ENCODE assay signal across 18 mouse cellular contexts in the genomic region with DNA sequence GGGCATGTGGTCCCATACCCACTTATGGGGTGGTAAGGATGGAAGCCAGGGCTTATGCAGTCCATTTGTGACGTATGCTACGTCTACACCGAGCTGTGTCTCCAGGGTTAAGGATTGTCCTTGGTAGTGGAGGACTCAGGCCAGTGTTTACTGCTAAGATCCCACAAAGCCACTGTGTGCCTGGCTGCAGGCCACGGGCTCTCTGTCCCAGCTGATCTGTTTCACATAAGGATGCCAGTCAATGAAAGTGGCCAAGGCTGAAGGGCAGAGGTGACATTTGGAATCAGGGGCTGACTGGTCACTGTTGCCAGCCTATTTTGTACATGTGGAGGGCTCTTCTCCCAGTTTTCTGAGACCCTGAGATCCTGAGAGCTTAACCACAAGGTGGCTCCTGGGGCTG. TPM values are rescaled to one million over a fixed set of nuclear protein-coding genes. Genes with fewer than 3 reads are reported as not detected.
DNase-seq lines count a peak whose midpoint lies in the region; ATAC-seq and TF ChIP-seq lines count a peak whose summit lies in the region.
"Had no signal": no experiment of that assay in that cellular context is flagged by ENCODE, and none has a peak within 500 bp of the region (broad histone marks: within the 10 kb centered on the region; RNA-seq: fewer than 3 reads in every experiment).

No protein-coding gene starts in this region.

- H3K4me1 ChIP-seq in kidney, adult 2 months (ENCODE audit: control insufficient read depth, insufficient read depth, low read length) = peaks cover 3% of the 10 kb centered on the region; the same call in 1 of the 2 replicates
- H3K4me1 ChIP-seq in thymus, adult 2 months (replicated peaks; ENCODE audit: control insufficient read depth, insufficient read depth, low read length) = no peaks in the 10 kb centered on the region; the same call in 1 of the 2 replicates
- H3K4me1 ChIP-seq in liver, embryonic 11.5 days (replicated peaks; ENCODE audit: control insufficient read depth, insufficient read depth, low read length) = no peaks in the 10 kb centered on the region
- H3K4me1 ChIP-seq: hindbrain, embryonic 10.5 days; intestine, embryonic 15.5 days; midbrain, embryonic 12.5 days had no signal

- H3K27me3 ChIP-seq in kidney, adult 2 months (replicated peaks; ENCODE audit: control insufficient read depth, insufficient read depth, low read length) = no peaks in the 10 kb centered on the region
- no peaks in the 10 kb centered on the region for H3K27me3 ChIP-seq in thymus, adult 2 months (ENCODE audit: control insufficient read depth, insufficient read depth, low read length)
- no peaks in the 10 kb centered on the region for H3K27me3 ChIP-seq in liver, embryonic 11.5 days (replicated peaks; ENCODE audit: control insufficient read depth, insufficient read depth, low read length)
- H3K27me3 ChIP-seq: intestine, embryonic 15.5 days; liver, embryonic 12.5 days; midbrain, embryonic 12.5 days had no signal

- peaks cover 5% of the 10 kb centered on the region; the same call in 1 of the 2 replicates for H3K36me3 ChIP-seq in kidney, adult 2 months (ENCODE audit: control insufficient read depth, insufficient read depth, low read length)
- H3K36me3 ChIP-seq in thymus, adult 2 months (ENCODE audit: control insufficient read depth, insufficient read depth, low read length) = peaks cover 48% of the 10 kb centered on the region
- peaks cover 47% of the 10 kb centered on the region for H3K36me3 ChIP-seq in liver, embryonic 11.5 days (ENCODE audit: control insufficient read depth, insufficient read depth, low read length)

- 58% methylated on average over 4 of the region's 4 CpGs for WGBS in kidney, adult 2 months
- WGBS in thymus, adult 2 months = 96% methylated on average over 4 of the region's 4 CpGs
- WGBS in liver, embryonic 11.5 days = 97% methylated on average over 4 of the region's 4 CpGs

- peak overlapping the region; percentile 30; the same call in 1 of the 2 replicates for H3K27ac ChIP-seq in kidney, adult 2 months (ENCODE audit: insufficient read depth, low read depth, low read length)
- no peak overlapping the region for H3K27ac ChIP-seq in thymus, adult 2 months (ENCODE audit: control insufficient read depth, insufficient read depth, low read length)
- no peak overlapping the region for H3K27ac ChIP-seq in liver, embryonic 11.5 days (ENCODE audit: low read depth, low read length)
- H3K27ac ChIP-seq: hindbrain, embryonic 10.5 days; intestine, embryonic 15.5 days; liver, embryonic 12.5 days; midbrain, embryonic 12.5 days; stomach, postnatal 0 days had no signal

- DNase-seq in kidney, adult 2 months = no peak
- DNase-seq in kidney, adult 9 months = no peak
- peak; percentile 74 for DNase-seq in adrenal gland, postnatal 14 days
- peak; percentile 45 for DNase-seq in heart, adult 8-10 months (ENCODE audit: low spot score)
- peak; percentile 41 to 56 for DNase-seq in heart, postnatal 36 days
- no peak for DNase-seq in thymus, adult 2 months
- DNase-seq in liver, embryonic 11.5 days (ENCODE audit: low spot score) = no peak
- DNase-seq: cerebellum, postnatal 14 days; kidney, postnatal 10 days; lung, postnatal 14 days; retina, postnatal 1 day; spleen, adult 18-20 months had no signal

- no peaks in the 10 kb centered on the region for H3K9me3 ChIP-seq in liver, embryonic 11.5 days (ENCODE audit: control insufficient read depth, low read length)
- H3K9me3 ChIP-seq: G1E; hindbrain, embryonic 10.5 days; intestine, embryonic 15.5 days; liver, embryonic 12.5 days; midbrain, embryonic 12.5 days had no signal

- intact Hi-C loops in heart, postnatal 36 days (cut with DNase I) = no loop called here

- no peak overlapping the region for H3K9ac ChIP-seq in liver, embryonic 11.5 days (ENCODE audit: low read depth, low read length)
- H3K9ac ChIP-seq: intestine, embryonic 15.5 days; liver, embryonic 12.5 days; midbrain, embryonic 12.5 days had no signal

- no peak overlapping the region for H3K4me3 ChIP-seq in kidney, adult 2 months (ENCODE audit: insufficient read depth, low read depth, low read length)
- H3K4me3 ChIP-seq in thymus, adult 2 months (ENCODE audit: control insufficient read depth, insufficient read depth, low read length) = no peak overlapping the region
- H3K4me3 ChIP-seq in liver, embryonic 11.5 days (ENCODE audit: low read depth, low read length) = no peak overlapping the region
- H3K4me3 ChIP-seq: hindbrain, embryonic 10.5 days; intestine, embryonic 15.5 days; liver, embryonic 12.5 days; midbrain, embryonic 12.5 days had no signal

- TF ChIP-seq CTCF in kidney, adult 2 months (conservative IDR thresholded peaks at IDR 0.05; ENCODE audit: insufficient read depth, insufficient read length, low read depth, low read length) = no peak
- TF ChIP-seq CTCF in thymus, adult 2 months (IDR thresholded peaks at IDR 0.05; ENCODE audit: borderline replicate concordance, control insufficient read depth, extremely low read depth, insufficient read depth, low read length, poor library complexity) = no peak

- no peak for ATAC-seq in liver, embryonic 11.5 days (replicated peaks; ENCODE audit: low FRiP score)
- ATAC-seq: intestine, embryonic 15.5 days; liver, embryonic 12.5 days had no signal

- H3K4me2 ChIP-seq in liver, embryonic 11.5 days = no peak overlapping the region
- H3K4me2 ChIP-seq: intestine, embryonic 15.5 days; liver, embryonic 12.5 days; midbrain, embryonic 12.5 days had no signal

- no peak for TF ChIP-seq POLR2A in kidney, adult 2 months (IDR thresholded peaks at IDR 0.05; ENCODE audit: low read depth, low read length)
- TF ChIP-seq POLR2A in thymus, adult 2 months (IDR thresholded peaks at IDR 0.05; ENCODE audit: control insufficient read depth, extremely low read depth, insufficient read depth, low read length, poor library complexity) = no peak

RNA-seq across cellular contexts. Expression of gene Vdac1, which starts 16.9 kb away (rescaled TPM):
- 259 and 341 TPM in 2 replicates for polyA plus RNA-seq in kidney, adult 2 months (2012; rRNA removed)
- total RNA-seq in adrenal gland, postnatal 14 days (2021) = 309 and 313 TPM in 2 replicates
- 1,000 to 10,000 TPM; 1,103 to 1,162 (median 1,146) TPM for total RNA-seq in heart, adult 8-10 months (2022)
- total RNA-seq in heart, postnatal 36 days (2021) = 1,000 to 10,000 TPM; 1,074 to 1,088 TPM
- polyA plus RNA-seq in thymus, adult 2 months (2012; rRNA removed) = 64.8 and 70.3 TPM in 2 replicates
- polyA plus RNA-seq in liver, embryonic 11.5 days (2014; fragmentation: Nextera tagmentation; extraction: Ambion mirVana) = 228 and 243 TPM in 2 replicates

RNA-seq across cellular contexts. Expression of gene 9530068E07Rik, which starts 18.6 kb away (rescaled TPM):
- 219 and 245 TPM in 2 replicates for polyA plus RNA-seq in kidney, adult 2 months (2012; rRNA removed)
- total RNA-seq in adrenal gland, postnatal 14 days (2021) = 137 and 146 TPM in 2 replicates
- total RNA-seq in heart, adult 8-10 months (2022) = 10 to 100 TPM; 69.8 to 70.9 (median 70.0) TPM
- 10 to 100 TPM; 75.4 to 81.3 TPM for total RNA-seq in heart, postnatal 36 days (2021)
- polyA plus RNA-seq in thymus, adult 2 months (2012; rRNA removed) = 124 and 127 TPM in 2 replicates
- polyA plus RNA-seq in liver, embryonic 11.5 days (2014; fragmentation: Nextera tagmentation; extraction: Ambion mirVana) = 124 and 141 TPM in 2 replicates

Comparison
In these comparisons a context has a peak if more than half of its experiments do, and no peak if none do; other contexts are left out.
1. DNase-seq: peak in adrenal gland, postnatal 14 days (single experiment), heart, adult 8-10 months (single experiment) and heart, postnatal 36 days (2 of 2); none in kidney, adult 2 months (single experiment), kidney, adult 9 months (single experiment), thymus, adult 2 months (single experiment) and liver, embryonic 11.5 days (single experiment).